Mouse (Mus musculus) urinary bladder, postnatal 4 days (tissue): Measurements from ENCODE around the gene Zc2hc1b.

ENCODE experiments used
- DNase-seq, 2 experiments: peaks; one replicate each; pipeline ENCODE4 v3.0.0; 2021 to 2022; ENCODE audit warnings: low spot score in 2 of 2

The Zc2hc1b gene

DNA sequence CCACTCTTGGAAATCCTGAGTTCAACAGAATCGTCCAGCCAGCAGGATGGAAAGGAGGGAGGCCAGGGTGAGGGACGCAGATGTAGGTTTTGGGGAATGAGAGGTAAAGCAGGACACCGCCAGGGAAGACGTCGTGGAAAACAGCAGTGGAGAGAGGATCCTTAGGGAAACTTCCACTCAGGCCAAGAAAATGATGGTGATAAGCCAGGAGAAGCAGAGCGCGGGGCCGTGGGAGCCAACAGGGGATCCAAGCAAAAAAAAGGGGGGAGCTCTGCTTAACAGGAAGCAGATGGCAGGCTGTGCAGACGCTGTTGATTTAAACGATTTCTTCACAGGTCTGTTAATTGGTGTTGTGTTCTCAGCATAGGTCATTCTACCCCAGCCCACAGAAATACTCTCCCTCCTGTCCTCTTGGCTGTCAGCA lies 5.0 kb downstream of the Zc2hc1b start:
- DNase-seq = peak in 1 of 2 experiments; percentile 33

DNA sequence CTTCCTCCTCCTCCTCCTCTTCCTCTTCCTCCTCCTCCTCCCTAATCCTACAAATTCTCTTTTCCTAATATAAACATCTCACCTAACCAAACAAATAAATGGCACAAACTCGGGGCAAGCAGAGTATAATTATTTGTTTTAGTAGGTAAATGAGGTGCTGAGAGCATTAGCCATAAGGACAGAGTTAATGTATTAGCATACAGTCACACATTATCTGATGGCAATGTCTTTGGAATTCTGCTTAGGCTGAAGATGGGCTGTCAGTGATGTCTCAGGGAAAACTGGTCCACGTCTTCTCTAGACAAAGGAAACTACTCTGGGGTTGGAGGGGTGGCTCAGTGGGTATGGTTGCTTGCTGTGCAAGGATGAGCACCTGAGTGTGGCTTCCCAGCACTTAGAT lies 6.4 kb downstream of the Zc2hc1b start:
- DNase-seq = no peak

DNA sequence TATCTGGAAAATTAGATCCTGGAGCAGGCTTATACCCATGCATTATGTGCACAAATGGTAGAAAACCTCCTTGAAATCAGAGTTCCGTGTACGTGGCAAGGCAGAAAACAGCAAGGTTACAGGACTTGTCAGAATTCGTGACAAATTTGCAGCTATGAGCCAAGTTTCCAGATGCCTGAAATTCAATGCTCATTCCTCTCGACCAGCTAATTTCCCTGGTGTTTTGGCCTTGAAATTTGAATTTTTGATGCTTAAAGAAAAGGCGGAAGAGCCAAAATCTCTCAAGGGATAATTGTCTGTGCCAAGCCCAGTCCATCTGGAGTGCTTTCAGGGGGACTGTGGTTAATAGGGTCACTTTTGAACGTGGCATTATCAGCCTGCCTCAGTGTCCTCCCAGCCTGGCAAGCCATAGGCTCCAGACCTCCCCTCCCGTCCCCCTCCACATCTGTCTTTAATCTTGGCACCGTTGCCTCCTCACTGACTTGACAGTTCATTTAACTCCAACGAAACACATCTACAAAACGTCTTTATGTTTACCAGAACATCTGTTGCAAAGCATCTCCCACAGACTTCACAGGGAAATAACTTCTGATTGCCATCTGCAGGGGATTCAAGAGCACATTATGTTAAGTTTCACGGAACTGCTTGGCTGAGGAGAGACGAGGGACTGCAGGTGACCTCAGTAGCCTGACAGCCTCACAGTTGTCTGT lies 6.9 kb downstream of the Zc2hc1b start:
- DNase-seq = no peak

DNA sequence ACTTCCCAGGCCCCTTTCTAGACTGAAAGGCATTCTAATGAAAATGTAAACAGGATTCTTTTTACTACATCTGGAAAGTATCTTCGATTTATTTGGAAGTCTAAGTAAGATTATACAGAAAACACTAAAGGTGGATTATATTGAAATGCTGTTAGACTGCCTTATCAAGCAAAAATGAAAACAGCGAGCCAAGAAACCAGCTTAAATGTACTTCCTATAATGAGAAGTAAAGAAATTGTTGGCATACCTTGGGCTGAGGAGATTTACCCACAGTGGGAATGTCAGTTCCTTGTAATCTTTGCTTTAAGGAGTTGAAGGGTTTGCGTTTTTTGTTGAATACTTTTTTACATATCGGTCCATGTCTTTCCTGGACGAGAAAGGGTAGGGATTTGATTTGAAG lies 9.4 kb downstream of the Zc2hc1b start:
- no peak for DNase-seq

DNA sequence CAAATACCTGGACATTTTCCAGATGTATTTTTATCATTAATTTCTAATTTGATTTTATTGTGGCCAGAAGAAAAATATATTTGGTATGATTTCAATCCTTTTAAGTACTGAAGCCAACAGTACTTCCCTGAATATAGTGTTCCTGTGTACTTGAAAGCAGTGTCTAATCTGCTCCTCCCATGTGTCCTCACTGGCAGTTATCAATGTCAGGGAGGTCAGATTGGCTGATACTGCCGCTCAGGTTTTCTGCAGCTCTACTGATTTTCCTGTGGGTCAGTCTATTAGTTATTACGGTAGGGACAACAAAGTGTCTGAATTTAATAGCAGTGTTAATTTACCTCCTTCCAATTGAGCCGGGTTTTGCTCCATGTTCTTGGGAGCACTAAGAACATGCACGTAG lies 15.8 kb downstream of the Zc2hc1b start:
- no peak for DNase-seq

DNA sequence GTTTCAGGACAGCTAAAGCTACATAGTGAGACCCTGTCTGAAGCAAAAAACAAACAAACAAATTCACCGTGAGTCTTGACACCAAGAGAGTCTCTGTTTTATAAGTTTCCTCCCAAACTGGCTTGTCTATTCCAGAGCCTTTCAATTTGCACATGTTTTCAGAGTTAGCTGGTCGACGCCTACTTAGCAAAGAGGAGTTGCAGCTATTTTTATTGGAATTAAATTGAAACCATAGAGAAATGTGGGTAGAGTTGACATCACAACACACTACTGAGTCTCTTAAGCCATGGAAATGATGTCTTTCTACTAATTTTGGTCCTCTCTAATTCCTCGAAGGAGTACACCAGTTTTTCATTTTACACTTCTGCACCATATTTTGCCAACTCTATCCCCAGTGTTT lies 16.9 kb downstream of the Zc2hc1b start:
- DNase-seq = no peak

DNA sequence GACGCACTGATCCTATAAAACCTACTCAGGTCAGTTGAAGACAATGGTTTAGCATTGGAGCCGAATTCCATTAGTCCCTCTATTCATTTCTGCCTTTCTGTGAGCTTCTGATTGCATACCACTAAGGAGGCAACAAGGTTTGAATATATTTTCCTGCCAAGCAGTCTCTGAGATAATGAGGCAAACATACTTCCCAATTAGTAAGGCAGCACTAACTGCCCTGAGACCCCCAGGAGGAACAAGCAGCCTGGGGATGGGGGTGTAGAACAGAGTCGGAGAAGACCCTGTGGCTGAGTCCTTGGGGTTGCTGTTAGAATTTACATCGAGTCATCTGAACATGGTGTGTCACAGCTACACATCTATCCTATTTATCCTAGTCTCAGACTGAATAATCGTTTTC lies 22.4 kb downstream of the Zc2hc1b start:
- no peak for DNase-seq

DNA sequence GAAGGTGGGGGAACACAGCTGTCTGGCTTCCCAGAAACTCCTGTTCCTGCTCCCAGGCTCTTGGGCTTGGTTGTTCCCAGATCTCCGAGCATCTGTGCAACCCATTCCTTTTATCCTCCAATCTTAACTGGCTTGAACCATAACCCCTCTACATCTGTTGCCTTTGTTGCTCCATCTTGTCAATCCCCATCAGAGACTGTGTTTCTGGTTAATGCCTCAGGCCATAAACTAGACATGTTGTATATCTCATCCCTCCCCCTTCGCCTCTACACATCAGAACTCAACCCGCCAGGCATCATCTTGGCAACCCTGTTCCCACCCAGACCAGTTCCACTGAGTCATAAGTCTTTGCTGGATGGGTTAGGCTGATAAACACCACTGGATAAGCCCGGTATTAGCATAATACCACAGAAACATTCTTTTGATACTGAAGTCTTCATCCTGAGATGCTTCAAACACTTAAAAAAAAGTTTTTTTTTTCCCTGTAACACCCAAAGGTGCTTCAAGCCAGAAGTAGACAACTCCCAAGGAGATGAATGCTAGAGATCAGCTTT lies 24.9 kb downstream of the Zc2hc1b start:
- DNase-seq = no peak

DNA sequence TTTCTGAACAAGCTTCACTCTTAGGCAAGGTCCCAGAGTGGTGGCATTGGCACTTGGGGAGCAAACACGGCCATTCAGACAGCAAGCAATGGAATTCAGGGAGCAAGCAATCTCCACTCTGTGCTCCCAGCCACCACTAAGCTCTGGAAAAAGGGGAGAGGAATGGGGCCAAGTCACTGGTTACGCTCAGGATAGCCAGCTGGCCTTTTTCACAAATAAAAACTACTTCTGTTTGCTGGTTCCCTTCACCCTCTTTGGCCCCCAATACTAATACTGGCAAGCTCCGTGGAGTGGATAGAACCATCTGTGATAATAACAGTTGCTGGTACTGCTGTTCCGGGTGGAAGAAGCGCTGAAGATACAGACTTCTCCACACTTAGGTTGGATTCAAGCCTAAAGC lies 26.5 kb downstream of the Zc2hc1b start:
- DNase-seq = peak in 1 of 2 experiments; percentile 22

DNA sequence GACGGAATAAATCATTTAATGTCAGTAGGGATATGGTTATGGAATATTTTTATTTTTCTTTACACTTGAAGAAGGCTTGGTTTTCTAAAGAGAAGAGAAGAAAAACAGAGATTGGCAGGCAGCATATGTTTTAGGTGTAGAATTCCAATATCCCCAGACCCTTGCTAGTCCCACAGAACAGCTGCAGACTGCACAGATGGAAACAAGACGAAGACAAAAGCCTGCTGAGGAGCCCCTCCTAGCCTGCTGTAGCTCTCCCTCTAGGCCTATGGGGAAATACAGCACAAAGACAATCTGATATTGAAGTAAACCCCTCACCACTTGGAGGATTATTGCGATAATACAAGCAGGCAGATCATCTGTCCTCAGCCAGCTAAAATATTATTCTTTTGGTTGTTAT lies 27.4 kb downstream of the Zc2hc1b start:
- no peak for DNase-seq

DNA sequence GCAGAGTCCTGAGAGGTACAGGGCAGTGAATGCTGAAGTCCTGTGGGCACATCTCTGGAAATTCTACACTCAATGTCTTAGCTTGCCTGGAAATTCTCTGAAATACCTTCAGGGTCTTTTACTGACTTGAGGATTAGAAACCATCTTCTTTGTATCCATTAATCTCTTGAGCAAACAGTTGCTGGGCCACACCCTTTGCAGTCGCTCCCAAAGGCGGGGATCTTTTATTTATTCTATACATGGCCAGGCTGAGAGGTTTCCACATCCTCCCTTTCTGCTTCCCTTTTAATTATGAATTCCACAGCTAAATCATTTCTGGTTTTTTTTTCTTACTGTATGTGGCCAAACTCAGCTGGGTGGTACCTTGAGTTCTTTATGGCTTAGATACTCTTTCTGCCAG lies 37.4 kb downstream of the Zc2hc1b start:
- no peak for DNase-seq

DNA sequence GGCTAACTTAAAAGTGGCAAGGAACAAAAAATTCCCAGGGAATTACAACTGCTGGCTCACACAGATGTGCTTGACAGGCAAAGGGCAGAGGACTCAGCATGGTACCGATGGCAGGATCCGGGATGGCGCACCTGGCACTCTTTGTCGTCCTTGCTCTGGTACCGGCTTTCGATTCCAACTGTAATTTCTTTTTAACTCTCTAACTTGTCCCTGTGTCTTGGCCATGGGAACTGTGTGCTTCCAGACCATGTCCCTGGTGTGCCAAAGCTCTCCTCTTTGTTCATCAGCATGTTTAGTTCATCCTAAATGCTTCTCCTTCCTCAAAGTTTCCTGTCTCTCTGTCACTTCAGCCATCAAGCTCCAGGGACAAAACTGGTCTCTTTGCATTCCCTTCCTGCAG lies 39.9 kb downstream of the Zc2hc1b start:
- DNase-seq = no peak

DNA sequence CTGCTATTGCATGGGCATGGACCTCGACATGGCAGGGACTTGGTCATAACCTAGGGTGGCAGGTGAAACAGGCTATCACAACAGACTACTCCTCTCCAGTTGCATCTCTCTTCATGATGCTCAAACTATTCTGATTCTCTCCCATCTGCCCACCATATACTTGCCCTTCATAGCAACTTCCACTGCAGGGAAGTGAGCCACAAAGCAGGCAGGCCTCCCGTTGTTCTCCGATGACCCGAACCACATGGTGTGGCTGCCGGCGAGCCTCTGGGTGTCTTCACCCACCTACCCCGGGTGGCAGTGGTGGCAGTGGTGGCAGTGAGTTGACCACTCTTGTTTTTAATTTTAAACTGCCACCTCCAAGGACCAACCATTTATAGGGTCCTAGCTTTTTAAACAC lies 42.1 kb downstream of the Zc2hc1b start:
- DNase-seq = no peak

DNA sequence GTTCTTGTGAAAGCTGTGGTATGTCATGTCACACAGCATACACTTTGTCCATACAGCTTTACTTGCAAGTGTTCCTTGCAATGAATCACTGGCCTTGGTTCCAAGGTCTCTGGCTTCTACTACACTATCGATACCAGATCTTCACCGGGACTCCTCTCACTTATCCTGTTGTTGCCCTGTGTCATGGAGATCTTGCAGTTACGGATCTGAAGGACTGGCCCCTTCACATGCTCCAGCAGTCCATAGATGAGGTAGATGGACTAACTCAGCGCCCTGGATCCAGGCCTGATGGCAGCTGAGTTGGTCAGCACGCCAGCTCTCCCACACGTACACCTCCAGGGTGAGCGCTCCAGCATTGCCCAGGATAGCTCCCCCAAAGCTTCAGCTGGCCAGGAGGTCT lies 42.5 kb downstream of the Zc2hc1b start:
- no peak for DNase-seq

DNA sequence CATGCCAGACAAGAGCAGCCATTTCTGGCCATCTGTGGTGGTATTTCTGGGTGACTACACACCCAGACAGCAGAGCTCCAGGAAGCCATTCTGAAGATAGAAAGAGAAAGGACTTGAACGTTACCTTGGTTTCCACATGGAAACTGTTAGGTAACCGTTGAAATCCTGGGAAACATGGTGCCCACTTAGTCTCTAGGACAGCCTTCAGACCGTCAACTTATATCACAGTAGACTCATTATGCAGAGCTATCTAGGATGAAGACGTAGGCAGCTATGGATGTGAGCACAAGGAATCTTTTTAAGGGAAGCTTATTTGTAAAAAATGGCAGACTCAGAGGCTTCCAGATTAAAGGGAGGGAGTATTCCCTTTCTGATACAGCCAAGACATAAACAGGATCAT lies 44.0 kb downstream of the Zc2hc1b start:
- no peak for DNase-seq

DNA sequence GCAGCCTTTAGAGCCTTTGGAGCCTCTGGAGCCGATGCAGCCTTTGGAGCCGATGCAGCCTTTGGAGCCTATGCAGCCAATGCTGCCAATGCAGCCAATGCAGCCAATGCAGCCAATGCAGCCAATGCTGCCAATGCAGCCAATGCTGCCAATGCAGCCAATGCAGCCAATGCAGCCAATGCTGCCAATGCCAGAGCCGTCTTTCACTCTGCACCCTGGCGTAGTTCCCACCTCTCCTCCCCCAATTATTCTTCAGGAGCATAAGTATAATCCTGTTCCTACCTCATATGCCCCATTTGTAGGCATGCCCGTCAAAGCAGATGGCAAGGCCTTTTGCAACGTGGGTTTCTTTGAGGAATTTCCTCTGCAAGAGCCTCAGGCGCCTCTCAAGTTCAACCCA lies 49.9 kb downstream of the Zc2hc1b start:
- DNase-seq = no peak

DNA sequence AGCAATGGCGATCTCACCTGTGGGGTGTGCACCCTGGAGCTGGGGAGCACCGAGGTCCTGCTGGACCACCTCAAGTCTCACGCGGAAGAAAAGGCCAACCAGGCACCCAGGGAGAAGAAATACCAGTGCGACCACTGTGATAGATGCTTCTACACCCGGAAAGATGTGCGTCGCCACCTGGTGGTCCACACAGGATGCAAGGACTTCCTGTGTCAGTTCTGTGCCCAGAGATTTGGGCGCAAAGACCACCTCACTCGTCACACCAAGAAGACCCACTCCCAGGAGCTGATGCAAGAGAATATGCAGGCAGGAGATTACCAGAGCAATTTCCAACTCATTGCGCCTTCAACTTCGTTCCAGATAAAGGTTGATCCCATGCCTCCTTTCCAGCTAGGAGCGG lies 50.5 kb downstream of the Zc2hc1b start:
- DNase-seq = no peak

DNA sequence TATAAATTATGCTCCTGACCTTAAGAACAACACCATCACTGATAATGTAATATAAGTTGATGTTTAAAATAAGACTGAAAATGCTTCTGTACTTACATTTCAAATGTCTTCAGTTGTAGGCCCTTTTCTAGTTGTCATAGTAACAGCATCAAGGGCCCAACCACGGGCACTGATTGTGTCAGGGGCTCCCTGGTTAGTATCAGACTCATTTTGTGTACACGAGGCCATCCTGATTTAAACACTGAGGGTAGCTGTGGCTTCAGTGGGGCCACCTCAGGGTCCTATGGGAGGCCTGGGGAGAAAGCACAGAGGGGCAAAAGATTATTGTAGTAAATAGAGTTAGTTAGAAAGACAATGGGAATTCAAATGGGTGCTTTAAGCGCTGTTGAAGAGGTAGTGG lies 52.0 kb downstream of the Zc2hc1b start:
- no peak for DNase-seq

DNA sequence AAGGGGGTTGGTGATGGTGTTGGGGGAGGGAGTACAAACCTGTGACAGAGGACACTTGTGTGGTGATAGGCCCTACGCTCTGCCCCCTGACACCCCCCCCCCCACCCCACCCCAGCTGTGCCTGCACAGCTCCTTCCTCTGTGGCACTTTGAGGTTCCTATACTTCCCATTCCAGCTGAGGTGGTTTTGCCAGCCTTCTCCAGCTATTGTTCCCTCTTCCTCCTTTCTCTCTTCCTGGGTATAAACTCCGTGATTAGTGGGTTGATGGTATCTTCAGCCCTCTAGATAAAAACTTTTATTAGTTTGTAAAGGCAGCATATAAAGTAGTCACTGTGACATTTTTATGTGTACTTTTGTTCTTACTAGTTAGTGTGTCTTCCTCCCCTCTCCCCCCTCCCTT lies 58.5 kb downstream of the Zc2hc1b start:
- DNase-seq = no peak

DNA sequence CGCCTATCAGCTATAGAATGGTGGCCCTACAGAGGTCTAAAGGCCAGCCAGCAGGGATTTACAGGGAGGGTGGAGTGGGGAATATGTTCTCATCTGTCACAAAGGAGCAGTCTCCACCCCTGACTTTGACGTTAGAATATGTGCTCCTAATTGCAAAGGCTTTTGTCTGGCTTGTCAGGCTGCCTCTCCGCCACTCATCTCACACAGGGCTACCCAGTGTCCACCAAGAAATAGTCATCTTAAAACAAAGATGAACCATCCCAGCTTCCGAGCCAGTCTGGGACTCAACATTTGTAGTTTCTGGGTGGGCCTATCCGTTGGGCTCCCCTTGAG lies 59.1 kb downstream of the Zc2hc1b start:
- DNase-seq = no peak

DNA sequence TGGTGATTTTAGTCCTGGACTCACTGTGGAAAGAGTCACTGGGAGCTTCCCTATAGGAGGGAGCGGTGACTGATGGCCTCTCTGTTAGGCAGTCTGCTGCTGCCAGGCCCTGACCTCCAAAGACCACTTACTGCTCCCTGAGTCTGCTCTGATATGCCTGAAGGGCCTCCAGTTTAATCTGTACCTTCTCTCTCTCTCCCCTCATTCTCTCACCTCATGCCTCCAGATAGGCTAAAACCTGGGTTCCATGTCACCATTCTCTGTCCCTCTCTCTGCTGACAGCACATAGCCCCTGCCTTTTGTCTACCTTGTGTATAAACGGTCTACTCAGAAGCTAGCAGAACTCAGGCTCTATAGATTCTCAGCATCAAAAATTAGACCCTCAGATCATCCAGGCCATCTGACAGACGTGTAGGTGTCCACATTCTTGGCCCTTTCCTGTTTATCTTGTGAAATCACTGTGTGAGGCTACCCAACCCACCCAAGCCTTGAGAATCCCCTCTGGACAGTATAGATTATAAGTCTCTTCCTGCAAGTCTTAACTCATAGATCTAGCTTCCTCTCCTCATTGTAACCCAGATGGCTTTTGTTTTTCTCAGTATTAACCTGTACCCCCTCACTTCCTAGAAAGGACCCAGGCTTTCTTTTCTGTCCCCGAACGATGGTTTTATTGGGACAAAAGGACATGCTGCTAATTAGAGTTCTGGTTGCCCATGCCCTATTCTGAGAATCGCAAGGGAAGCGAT lies 59.6 kb downstream of the Zc2hc1b start:
- no peak for DNase-seq

DNA sequence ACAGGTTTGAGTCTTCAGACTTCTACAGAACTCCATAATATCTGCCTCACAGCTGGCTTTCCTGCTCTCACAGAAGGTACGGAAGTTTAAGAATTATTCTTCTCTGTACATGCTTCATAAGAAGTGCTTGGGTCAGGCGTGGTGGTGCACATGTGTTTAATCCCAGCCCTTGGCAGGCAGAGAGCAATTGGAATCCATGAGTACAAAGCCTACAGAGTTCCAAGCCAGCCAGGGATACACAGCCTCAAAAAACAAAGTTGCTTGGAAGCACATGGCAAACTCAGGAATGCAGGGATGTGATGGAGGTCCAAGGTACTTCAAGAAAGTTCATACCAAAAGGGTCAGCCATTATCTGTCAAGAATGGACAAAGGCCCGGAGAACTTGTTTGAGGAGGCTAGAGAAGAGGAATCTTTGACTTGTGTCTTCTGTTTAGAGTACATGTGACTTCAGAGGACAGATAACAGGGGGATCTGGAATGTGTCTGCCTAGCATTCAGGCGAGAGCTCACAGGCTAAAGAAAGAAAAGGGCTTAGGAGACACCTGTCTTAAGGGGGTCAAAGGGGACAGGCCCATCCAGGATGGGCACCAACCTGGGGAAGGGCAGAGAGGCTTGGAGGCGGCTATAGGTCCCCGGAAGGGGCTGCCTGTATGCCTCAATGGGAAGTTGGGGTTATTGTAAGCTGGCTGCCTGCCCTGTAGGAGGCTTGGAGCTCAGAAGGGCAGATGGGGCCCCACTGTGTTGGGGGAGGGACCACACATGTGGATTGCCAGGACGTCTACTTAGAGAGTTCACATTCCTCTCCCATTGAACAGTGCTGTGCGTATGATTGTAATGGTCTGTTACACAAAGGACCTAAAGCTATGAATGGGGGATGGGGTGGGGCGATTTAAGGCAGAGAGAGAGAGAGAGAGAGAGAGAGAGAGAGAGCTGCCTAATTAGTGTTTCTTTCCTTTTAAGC lies 60.8 kb downstream of the Zc2hc1b start:
- no peak for DNase-seq
